Mouse (Mus musculus) cerebellum, adult 18-20 months (tissue): Measurements from ENCODE around the gene Sox14.

Experiments
- DNase-seq, 2 experiments: peaks; one replicate each; pipeline ENCODE4 v3.0.0; 2021

Gene Sox14

GRCm38 (mm10) chr9:99875618-99876372 is at the start of gene Sox14:
Gene Sox14, minus strand, starts transcription at chr9:99876170.
- no peak for DNase-seq

DNA sequence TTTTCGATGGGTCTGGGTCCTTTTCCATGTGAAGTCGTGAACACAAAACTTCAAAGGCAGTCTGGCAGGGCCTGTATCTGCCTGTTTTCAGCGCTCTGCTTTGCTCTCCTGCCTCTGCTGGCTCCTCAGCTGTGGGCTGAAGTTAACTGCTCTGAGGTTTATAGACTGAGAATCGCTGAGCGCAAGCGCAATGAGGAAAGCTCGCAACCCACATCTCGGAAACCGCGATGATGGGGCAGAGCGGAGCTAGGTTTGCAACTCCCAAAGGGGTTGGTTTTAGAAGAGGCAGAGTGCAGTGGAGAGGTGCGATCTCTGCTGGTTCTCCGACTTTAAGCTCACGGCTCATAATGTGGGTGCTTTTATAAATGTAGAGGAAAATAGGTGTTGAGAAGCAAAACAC is 3.3 kb upstream of the Sox14 start:
- DNase-seq = no peak

- DNase-seq = no peak
Observed at GRCm38 (mm10) chr9:99878588-99878987, 2.6 kb upstream of the Sox14 start.

DNA sequence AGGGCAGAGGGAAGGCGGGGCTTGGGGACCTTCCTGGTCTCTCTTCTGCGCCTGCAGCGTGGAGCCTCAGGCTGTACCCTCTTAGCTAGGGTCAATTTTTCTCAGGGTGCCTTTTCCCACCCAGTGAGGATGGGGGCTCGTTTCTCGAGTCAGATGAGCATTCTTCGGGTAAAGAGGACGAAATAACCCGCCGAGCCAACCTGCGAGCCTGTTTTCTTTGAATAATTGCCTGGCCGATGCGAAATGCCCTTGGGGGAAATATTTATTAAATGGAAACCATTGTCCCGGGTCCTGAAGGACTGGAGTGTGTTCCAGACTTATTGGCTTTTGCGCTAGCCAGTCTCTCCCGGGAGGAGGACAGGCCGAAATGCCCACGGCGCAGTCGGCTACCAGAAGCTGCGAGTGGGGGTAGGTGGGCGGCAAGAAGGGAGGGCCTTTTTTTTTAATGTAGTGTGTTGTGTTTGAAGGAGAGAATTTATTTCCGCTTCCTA is 1.1 kb upstream of the Sox14 start:
- DNase-seq = no peak

GRCm38 (mm10) chr9:99876373-99877055 is 544 bp upstream of the Sox14 start:
- no peak for DNase-seq

- no peak for DNase-seq
Observed at GRCm38 (mm10) chr9:99874735-99875617, 994 bp downstream of the Sox14 start.

- no peak for DNase-seq
Observed at GRCm38 (mm10) chr9:99873721-99874120, 2.2 kb downstream of the Sox14 start.

GRCm38 (mm10) chr9:99873116-99873620 is 2.8 kb downstream of the Sox14 start:
- no peak for DNase-seq

DNA sequence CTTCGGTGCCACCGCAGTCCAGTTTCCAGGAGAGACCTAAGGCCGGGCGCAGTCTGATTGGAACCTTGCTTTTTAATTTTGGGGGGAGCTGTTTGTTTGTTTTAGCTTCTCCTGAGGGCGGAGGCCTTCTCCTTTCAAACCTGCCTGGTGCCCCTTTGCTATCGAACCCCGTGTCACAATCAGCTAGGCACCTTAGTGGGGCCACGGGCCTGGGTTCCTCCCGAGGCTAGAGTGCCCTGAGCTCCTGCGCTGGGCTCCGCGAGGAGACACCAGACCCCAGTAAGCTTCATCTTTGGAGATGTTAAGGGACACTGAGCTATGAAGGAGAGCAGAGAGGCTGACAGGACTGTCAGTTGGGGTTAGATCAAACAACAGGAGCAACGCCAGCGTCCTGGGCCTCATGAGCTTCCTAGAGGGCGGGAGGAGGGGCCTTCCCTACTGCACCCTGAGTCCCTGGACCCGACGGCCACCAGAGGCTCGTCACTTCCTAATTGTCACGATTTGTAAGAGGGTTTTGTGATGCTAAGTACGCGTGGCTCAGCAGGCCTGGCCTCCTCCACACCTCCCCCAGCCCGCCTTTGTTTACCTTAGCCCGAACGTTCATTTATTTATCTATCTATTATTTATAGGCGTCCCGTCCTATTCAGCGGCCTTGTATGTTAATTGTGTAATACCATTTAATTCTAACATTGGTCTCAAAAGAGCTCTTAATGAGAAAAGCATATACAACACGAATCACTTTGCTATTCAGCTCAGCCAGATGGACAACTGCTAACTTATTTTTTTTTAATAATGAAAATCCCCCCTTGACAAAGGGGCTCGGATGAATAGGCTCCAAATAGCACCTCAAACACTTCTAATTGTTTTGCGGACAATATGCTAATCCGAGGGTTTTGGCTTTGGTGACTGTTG is 3.5 kb downstream of the Sox14 start:
- no peak for DNase-seq

- DNase-seq = no peak
Observed at GRCm38 (mm10) chr9:99871556-99872203, 4.3 kb downstream of the Sox14 start.

DNA sequence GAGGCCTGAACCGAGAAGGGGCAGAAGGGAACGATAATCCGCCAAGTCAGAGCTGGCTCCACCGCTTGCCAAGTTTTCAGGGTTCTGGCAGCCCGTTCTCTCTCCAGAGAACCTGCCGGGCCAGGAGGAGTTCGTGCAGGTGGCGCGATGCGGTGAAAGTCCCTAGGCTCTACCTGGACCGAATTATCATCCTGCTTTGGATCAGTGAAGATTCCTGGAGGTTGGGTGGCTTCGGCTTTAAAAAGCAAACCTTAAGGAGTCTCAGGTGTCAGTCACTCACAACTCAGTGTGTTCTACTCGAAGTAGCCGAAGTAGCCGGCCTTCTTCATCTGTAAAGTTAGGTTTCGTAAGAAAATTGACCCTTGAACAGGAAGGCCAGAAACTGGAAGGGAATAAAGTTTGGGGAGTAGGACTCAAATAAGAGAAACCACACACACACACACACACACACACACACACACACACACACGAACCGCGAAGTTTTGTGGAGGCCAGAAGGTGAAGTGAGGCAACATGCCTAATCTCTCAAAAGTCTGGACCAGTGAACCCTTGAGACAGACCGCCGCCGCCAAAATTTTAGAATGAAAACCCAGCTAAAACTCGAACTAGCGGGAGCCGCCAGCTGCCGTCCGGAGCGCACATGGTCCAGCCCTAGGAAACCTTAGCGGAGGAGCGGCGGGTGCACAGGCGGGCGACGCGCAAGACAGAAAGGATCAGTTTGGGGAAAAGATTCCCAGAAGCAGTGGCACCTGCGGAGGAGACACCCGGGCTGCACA is 5.0 kb downstream of the Sox14 start:
- DNase-seq = no peak

GRCm38 (mm10) chr9:99869936-99870779 is 5.8 kb downstream of the Sox14 start:
- no peak for DNase-seq

GRCm38 (mm10) chr9:99869275-99869674 is 6.7 kb downstream of the Sox14 start:
- DNase-seq = no peak

- no peak for DNase-seq
Observed at GRCm38 (mm10) chr9:99868606-99869005, 7.4 kb downstream of the Sox14 start.

DNA sequence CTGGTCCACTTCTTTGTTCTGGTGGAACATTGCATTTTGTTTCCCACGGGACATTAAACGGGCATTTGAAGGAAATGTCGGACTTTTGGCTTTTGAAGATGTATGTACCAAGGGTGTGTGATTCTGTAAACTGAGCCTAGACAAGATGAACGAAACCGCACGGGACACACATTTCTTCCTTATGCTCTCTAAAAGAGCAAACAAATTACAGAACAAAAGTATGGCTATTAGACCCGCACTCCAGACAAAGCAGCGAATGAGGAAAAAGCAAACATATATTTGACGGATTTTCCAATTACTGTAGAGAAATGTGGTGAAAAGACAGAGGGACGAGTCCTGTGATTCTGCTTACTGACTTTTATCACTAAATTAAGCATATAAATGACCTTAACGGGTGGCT is 7.9 kb downstream of the Sox14 start:
- DNase-seq = no peak

DNA sequence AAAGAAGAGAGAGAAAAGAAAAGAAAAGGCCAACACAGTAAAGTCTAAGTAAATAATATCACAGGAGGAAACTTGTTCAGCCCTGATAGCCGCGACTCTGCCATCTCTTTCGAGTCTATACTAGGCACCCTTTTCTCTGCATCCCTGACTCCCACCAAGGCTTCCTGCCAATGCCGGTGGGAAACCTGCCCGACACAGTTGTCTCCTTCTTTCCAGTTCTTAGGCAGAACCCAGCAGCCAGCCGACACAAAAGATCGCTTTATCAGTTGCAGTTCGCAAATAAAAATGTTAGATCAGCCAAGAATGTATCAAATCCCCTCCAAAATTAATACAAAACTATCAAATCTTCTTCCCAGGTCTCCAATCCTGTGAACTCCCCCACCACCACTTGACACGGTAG is 13.0 kb downstream of the Sox14 start:
- DNase-seq = no peak

- no peak for DNase-seq
Observed at GRCm38 (mm10) chr9:99854486-99854885, 21.5 kb downstream of the Sox14 start.

DNA sequence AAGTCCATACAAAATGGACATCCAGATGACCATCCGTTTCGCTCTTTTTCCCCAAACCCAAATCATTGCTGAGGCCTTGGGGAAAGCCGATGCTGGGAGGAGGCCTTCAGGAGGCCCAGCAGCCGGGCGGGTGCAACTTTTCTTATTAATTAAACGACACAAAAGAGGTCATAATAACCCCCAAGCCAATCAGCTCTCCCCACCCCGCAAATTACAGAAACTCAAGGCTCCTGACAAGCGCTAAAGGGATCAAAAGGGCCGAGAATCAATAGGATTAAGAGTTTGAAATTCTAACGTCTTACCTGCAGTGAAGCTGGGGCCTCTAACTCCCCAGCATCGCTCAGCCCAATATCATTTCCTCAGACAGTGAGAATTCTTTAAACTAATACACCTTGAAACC is 22.6 kb downstream of the Sox14 start:
- no peak for DNase-seq

GRCm38 (mm10) chr9:99850354-99850753 is 25.6 kb downstream of the Sox14 start:
- no peak for DNase-seq

DNA sequence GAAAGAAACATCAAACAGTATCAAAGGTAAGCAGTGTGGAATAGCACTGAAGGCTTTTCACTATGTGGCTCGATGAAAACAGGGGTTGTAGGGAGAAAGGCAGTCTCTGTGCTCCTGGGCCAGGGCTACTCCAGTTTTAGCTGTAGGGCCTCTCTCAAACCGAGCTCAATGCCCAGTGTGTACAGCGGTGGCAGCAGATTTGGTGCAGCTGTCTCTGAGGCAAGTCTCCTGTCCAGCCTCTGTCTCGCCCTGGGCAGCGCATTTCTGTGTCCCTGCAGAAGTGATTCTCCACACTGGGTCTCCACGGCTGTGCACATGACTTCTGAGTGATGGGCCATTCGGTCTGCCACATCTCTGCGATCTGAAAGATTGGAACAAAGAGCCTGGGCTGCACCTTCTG is 27.6 kb downstream of the Sox14 start:
- no peak for DNase-seq
